Mouse (Mus musculus) ZHBTc4 (cell line): ENCODE results near the gene Map4k5.

Experiments
- DNase-seq: peaks from one replicate; pipeline ENCODE4 v3.0.0-alpha.2; 2011; ENCODE audit warnings: low read depth, low spot score

Gene Map4k5

DNA sequence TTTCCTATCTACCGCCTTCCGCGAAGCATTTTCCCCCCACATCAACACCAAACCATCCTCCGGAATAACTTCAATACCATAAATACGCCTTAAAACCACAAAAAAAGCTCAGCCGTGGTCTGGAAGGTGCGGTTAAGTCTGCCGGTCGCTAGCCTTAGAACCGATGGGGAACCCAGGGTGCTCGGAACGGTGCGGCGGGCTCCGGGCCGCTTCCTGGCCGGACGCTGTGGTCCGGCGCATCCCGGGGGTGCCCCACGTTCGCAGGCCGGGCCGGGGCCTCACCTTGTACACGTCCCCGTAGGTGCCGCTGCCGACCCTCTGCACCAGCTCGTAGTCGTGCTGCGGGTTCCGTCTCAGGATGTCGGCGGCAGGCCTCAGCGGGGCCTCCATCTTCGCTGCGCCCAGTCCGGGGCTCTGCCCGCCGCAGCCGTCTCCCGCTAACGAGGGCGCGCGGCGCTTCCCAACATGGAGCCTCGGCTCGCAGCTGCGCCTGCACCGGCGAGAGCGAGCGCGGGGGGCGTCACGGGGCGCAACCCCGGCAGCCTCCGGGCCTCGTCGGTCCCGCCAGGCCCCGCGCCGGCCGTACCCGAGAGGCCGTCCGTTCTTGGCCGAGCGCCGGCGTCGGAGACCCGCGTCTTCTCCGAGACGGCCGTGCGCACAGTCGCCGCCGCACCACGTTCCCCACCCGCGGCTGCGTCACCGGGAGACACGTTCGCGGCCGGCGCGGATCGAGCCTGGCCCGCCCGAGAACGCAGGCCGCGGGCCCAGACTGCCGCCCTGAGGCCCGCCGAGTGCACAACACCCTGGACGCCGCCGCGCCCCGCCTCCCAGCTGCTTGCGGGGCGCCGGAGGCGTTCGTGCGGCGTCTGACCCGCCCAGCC, at the start of gene Map4k5, which contains the start of gene Atl1:
Map4k5 (minus strand) TSS at position 830 of the 881 bp plus-strand sequence.
Atl1 (plus strand) TSS at position 244 of the 881 bp plus-strand sequence.
- DNase-seq = peak; percentile 96

DNA sequence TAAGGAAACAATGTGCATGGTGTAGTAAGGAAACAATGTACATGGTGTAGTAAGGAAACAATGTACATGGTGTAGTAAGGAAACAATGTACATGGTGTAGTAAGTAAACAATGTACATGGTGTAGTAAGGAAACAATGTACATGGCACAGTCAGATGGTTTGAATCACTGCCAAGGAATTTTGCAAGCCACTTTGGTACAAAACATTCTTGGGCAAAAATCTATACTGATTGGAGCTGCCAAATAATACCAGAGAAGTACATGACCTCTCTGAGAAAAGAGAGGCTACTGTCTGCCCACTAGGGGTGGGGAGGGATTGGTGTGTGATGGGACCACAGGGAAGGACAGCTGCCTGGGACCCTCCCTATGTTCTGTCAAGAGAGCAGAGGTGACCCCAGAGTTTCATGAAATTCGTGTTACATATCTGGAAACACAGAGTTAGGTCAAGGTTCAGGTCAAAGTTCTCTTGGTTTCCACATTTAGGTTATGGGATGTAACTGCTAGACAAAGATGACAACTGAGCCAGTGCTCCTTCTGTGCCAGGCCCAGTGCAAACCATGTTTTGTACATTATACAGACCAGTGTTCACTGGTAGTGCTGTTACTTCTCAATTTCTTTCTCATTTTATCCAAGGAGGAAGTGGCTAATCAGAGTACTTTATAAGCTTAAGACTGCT, 48.8 kb upstream of the Map4k5 start:
- DNase-seq = no peak

DNA sequence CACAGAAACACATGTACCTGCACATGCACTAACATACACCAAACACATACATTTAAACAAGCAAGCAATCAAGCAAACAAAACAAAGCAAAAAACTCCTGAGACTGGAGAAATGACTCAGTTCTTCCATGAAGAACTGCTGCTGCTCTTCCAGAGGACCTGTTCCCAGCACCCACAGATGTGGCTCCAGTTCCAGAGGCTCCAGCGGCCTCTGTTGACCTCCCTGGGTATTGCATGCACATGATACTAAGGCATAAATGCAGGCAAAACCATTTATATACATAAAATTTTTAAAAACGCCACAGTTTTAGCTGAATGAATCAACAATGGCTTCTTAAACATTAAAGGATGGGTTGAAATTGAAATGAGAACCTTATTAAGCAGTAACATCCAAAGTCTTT, 46.3 kb upstream of the Map4k5 start:
- peak; percentile 74 for DNase-seq

DNA sequence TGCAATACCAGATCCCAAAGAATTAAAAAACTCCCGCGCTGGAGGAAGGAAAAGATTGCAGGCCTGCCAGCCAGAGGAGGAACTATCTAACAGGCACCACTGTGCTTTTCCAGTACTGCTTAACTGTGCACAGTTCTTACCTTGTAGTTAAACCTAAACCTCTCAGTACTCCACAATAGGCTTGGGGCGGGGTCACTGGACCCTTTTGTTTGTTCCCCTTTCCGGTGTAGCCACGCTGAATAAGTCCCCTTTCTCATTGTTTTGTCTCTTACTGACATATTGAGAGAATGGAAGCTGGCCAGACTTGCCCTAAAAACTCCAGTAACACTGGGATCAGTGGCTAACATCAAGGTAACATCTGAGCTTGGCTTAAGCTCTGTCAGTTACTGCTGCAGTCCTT, 44.7 kb upstream of the Map4k5 start:
- peak; percentile 88 for DNase-seq

DNA sequence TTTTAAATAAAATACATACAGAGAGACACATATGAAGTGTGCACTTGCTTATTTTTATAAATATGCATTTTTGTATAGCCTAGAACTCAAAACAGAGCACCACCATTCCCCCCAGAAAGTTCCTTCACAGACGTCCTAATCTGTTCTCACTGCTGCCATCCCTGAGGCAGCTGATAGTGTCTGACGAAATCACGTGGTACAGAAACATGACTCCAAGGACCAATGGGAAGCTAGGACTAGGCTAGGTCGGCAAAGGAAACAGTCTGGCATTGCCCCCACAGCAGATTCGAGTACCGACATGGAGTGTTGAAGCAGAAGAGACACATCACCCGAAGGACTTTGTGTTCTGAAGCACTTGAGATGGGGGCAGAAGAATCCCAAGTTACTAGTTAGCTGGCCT, 33.7 kb upstream of the Map4k5 start:
- peak; percentile 67 for DNase-seq

DNA sequence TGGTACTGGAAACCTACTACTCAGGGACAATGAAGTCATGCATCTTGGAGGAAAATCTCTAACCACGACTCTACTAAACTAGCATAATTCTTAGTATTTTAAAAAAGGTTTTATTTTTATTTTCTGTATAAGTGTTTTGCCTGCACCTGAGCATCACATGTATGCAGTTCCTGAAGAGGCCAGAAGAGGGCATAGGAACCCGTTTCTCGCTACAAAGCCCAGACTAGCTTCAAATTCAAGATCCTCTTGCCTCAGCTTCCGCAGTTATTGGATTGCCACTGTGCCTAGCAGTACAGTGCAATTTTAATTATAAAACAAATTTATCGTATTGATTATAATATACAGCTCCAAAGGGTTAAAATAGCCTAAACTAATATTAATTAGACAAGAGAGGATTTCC, 31.0 kb upstream of the Map4k5 start:
- DNase-seq = peak; percentile 66

DNA sequence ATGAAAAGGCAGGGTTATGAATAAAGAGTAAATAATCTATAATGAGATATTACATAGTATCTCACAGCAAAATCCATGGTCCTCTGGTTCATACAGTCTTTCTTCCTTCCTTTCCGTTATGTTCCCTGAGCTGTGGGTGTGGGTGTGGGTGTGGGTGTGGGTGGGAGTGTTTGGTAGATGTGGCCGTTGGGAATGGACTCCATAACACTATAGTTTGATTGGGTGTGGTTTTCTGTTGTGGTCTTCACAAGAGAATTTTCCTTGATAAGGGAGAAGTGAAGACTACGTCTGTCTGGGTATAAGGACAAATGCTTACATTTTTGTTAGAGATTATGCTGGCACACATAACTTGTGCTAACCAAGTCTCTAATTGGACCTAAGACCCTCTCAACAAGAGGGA, 30.6 kb upstream of the Map4k5 start:
- no peak for DNase-seq

DNA sequence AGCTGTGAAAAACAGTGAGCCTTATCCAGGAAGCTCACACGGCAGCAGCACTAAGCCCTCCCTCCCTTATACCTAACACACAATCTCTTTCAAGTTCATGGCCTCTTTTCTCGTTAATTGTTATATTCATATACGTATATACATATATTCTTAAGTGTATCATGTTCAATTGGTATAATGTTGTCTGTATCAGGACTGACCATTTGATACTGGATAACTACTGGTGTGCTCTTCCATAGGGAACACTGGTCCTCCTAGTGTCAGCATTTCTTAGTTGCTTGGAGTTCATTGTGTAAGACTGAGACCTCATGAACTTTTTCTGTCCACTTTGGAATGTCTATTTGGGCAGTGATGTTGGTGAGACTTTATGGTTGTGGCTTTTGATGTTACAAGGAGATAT, 30.1 kb upstream of the Map4k5 start:
- no peak for DNase-seq

DNA sequence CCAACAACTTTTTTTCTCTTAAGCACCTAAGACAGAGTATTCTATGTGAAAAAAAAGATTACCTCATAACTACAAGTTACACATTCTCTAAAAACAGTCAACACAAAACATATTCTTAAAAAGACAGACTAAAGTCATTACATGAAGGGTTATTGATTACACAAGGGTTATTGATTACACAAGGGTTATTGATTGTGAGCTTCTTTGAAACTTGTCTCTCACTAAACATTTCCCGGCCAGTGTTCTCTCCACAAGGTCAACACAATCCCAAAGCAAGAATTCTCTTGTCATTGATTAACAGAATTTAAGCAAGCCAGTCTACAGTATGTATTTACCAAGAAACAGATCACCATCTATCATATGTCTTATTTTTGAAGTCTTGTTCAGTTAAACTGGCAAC, 29.1 kb upstream of the Map4k5 start:
- no peak for DNase-seq

DNA sequence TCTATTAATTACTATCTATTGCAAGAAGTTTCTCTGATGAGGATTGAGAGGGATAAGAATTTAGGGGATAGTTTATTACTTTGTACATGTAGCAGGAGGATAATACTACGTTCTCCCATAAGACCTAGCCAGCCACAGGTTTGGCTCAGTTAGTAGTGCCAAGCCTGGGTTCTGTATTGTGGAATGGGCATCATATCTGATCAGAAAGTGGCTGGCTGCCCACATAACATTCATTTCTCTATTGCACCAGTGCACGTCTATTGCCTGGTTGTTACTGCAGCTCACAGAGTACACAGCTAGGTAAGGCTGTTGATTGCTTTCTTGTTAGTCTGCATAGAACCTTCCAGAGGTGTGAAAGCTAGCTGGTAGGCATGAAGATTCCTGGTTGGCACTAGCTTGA, 24.9 kb upstream of the Map4k5 start:
- no peak for DNase-seq

DNA sequence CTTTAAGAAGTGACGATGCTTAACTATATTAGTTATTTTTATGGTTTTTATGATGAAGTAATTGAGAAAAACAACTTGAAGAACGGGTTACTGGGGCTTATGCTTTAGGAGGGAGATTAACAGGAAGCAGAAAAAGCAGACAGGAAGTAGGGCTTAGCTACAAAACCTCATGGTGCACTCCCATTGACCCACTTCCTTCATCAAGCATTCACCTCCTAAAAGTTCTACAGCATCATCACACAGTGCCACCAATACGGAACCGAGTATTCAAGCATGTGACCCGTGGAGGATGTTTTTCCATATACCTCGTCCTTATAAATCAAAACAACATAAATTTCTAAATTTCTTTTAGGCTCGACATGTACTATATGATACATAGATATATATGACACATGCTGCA, 19.7 kb upstream of the Map4k5 start:
- no peak for DNase-seq

DNA sequence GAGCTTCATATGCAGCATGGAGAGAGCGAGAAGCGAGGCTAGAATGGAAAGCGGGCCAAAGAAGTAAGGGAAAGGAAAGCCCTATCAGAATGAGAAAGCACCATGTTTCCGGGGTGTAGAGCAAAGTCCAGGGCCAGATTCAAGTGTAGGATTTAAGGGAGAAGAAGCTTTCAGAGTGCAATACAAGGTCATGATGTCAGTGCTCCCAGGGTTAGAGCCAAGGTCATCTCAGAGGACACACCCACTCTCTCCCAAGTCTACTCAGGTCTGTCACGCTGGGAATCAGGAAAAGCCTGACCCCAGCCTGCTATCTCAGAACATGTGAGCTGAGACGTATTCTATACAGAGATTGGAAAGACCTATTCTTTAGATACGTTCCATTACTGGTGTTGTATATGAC, 18.9 kb upstream of the Map4k5 start:
- DNase-seq = peak; percentile 51

DNA sequence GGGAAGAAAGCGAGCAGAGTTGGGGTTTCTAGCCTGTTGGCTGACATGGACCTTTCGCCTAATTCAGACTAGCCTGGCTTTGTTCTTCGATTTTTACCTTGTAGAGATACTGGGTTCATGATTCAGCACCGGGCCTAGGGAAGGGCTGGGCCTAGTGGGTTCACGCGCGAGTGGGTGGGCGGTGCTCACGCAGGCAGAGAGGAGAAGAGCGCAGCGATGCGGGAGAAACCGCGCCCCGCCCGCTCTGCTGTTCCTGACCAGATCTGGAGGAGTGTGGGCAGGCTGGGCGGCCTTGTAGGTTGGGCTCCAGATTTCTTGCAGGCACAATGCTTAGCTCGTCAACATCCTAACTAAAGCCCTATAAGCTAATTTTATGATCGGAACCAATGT, 15.5 kb upstream of the Map4k5 start:
- DNase-seq = peak; percentile 25

DNA sequence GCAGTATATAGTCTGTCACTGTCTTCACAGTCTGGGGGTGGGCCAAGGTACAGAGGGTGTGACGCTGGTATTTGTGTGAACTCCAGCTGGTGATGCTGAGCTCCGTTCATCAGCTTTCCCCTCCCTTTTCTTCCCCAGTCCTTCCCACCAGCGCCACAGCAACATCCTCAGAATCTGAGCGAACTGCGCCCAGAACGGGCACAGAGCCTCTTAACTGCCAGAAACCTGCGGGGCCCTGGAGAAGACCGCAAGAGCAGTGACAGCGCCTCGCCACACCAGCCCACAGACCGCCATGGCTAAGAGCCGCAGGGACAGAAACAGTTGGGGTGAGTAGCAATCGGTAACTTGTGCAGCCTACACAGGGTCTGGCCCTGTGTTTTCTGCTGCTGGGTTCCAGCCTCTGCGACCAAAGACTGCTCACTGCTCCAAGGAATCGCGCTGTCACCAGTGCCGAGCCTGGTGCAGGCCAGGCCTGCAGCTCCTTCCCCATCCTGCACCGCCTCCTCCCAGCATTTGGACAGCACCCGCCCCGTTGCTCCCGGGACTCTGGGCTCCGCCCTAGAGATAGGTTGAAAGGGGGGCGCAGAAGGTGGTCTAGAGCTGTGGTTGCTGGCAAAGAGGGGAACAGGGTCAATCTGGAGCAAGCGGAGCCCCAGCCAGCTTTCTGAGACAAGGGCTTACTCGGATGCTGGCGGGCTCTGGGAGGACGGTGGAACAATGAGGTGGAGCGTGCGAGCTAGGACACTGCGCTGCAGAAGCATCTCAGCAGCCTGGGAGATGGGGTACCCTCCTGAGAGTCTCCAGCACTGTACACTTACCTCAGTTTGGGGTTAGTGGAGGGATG, 14.9 kb upstream of the Map4k5 start:
- peak; percentile 65 for DNase-seq

DNA sequence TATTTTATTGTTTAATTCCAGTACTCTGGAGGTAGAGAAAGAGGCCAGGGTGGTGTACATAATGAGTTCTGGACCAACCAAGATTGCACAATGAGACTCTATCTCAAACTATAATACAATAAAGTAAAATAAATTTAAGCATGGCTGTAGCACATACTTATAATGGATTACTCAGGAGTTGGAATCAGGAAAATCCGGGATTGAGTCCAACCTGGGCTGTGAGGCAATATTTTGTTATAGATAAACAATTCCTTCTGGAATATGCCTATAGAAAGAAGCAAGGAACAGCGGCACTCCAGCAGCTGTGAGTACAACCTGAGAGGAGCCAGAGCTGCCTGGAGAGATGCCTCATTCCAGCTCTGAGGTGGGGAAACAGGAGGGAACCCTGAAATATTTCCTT, 12.0 kb upstream of the Map4k5 start:
- DNase-seq = no peak

DNA sequence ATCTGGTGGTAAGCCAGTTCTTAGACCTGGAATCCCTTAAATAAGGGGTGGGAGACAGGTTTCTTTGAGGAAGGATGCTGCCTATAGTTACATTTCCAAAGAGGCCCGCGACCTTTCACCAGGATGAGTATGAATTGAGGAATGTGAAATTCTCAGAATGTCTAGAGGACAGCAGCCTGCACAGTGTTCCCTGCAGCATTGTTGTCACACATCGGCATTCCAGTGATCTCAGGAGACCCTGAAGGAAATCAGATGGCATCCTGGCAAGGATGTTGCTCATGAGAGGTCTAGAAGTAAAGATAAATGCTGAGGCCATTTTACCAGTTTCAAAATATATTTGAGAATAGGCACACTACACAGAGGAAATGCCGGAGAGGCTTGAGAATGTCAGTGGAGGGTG, 5.1 kb upstream of the Map4k5 start:
- DNase-seq = no peak

DNA sequence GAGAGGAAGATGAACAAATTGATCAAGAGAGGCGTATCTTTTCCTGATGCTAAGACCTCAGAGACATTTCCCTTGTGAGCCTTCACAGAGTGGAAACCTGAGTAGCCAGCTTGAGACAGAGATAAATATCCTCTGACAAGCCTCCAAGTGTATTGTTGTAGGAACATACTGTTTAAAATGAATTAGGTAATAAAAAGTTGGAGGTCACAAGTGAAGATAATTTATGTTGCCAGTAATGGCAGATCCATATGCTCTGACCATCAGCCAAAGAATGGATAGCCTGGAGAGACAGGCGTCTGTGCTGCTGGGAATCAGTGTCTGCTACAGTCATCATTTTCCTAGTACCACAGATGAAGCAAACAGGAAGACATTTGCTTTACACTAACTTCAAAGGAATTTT, 2.0 kb upstream of the Map4k5 start:
- DNase-seq = no peak

DNA sequence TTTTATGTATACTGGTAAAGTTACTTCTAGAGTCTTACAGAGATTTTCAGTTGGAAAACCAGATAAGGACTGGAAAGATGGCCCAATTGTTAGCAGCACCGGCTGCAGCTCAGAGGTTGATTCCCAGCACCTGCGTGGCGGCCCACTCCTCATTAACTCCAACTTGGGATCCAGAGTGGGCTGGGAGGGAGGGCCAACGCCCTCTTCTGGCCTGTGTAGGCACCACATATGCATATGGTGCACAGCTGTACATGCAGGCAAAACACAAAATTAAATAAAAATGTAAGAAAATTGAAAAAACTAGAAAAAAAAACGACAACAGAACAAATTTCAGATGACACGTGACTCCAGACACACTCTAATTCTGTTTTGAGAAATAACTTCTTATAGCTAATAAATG, 927 bp upstream of the Map4k5 start:
- peak; percentile 61 for DNase-seq

DNA sequence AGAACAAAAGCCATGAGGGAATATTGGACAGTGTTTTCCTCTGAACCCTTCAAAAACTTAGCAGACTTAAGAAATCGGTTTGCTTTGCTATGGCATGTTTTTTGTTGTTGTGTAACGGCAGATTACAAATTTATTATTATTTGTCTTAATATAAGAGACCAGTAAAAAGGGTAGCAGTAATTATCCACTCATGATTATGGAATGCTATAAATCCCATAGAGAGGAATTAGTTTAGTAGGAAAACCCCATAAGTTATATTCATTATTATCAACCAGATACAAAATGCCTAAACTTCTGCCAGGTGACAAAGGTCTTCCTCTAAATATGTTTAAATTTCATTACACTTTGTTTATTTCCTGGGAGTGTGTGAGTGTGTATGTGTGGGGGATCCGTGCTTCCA, 1.3 kb downstream of the Map4k5 start:
- DNase-seq = no peak

DNA sequence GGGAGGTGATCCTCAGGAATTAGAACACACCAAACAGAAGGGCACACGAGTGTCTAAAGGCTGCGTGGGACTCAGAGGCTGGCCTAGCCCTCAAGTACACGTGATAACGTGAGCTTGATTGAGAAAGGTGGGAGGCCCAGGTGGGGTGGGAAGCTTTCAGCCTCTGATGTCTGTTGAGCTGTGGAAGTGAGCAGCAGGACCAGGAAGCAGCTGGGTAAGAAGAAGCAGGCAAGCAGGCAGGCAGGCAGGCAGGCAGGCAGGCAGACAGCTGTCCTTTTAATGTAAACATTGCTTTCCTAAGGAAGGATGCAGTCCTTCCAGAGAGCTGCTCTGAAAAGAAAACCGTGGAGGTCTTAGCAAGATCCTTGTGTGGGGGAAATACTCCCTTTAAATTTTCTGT, 2.5 kb downstream of the Map4k5 start:
- DNase-seq = peak; percentile 18

DNA sequence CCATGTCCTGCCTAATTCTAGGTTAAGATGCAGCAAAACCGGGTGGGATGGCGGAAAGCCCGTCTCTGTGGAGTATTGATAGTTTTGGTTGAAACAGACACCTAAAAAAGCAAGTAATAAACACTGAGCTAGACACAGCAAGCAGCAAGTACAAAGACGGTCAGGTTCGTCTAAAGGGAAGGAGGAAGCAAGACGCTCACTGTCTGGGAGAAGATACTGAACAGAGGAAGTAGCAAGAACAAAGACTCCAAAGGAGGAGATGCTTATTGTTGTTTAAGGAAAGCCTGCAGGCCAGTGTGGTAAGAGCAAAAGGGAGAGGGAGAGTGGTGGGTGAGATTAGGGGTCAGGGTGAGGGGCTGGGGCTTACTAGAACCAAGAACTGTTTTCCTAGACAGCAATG, 2.9 kb downstream of the Map4k5 start:
- no peak for DNase-seq

DNA sequence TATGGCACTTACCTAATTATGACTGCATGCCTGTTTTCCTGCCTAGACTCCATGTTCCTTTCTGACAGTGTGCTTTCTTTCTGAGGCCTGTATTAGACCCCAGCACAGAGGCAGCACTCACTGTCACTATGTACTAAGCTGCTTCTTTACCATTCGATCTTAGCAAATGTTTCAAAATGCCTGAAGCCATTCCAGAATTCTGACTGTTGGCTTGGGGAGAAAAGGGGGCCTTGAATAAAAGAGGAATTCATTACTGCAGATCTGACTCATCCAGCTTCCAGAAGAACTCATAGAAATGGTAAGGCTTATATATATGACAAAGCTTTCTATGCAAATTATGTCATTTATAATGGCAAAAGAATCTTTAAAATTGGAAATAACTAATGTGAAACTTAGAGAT, 4.7 kb downstream of the Map4k5 start:
- no peak for DNase-seq
